Mouse (Mus musculus) spleen, adult 2 months (tissue): ENCODE data around the gene Ulk2. TPM values are rescaled to one million over a fixed set of nuclear protein-coding genes. Genes with fewer than 3 reads are reported as not detected.
"Not testable (repeated sequence)": the region's sequence is repeated elsewhere in the genome, so short reads cannot be mapped to it uniquely, and the experiment has no call there.

Source experiments
- DNase-seq, 2 experiments: peaks; one replicate each; pipeline versions ENCODE4 v3.0.0 to v3.0.0-alpha.2; 2012 to 2021; ENCODE audit warnings: low spot score in 2 of 2, low read depth in 1 of 2
- H3K27ac ChIP-seq: fragments of 200-500 bp; 2 replicates; pipeline ENCODE4 v1.5.1; 2012; ENCODE audit warnings: low read length, inconsistent platforms; ENCODE audit not compliant: insufficient read depth
- H3K27me3 ChIP-seq: fragments of 200-500 bp; 2 replicates; pipeline ENCODE4 v1.6.1; 2012; ENCODE audit warnings: mild to moderate bottlenecking, moderate library complexity, low read length, inconsistent platforms; ENCODE audit not compliant: control insufficient read depth, insufficient read depth
- H3K36me3 ChIP-seq: fragments of 200-500 bp; 2 replicates; pipeline ENCODE4 v1.6.1; 2012; ENCODE audit warnings: mild to moderate bottlenecking, low read length, inconsistent platforms; ENCODE audit not compliant: control insufficient read depth, insufficient read depth
- H3K4me1 ChIP-seq: fragments of 200-500 bp; 2 replicates; pipeline ENCODE4 v1.6.1; 2011; ENCODE audit warnings: inconsistent platforms; ENCODE audit not compliant: control insufficient read depth, insufficient read depth, insufficient read length
- H3K4me3 ChIP-seq: fragments of 200-500 bp; 2 replicates; pipeline ENCODE4 v1.5.1; 2011; ENCODE audit warnings: mild to moderate bottlenecking, inconsistent platforms; ENCODE audit not compliant: insufficient read depth, insufficient read length; ENCODE audit errors: extremely low read depth
- CTCF ChIP-seq: fragments of 200-500 bp; IDR thresholded peaks from 2 replicates; pipeline ENCODE4 v1.5.1; 2011; ENCODE audit warnings: mild to moderate bottlenecking, inconsistent platforms; ENCODE audit not compliant: insufficient read depth, insufficient read length, insufficient replicate concordance; ENCODE audit errors: extremely low read depth
- POLR2A ChIP-seq: fragments of 200-500 bp; IDR thresholded peaks from 2 replicates; pipeline ENCODE4 v1.6.1; 2011; ENCODE audit warnings: low read depth, low read length, inconsistent platforms
- WGBS: fragments of 180-500 bp; shearing (Covaris S2); methylation state at CpG from one replicate; pipeline ENCODE4 v1.1.7; 2018; 5-methylcytosine and 5-hydroxymethylcytosine counted together
- polyA plus RNA-seq: library from polyadenylated mRNA; depleted of rRNA; stranded (reverse); fragments of >200 nt; gene quantifications from 2 replicates; pipeline ENCODE4 v1.2.3, GENCODE M21; 2012

Gene Ulk2
- polyA plus RNA-seq, 1 experiment = 36.1 TPM

DNA sequence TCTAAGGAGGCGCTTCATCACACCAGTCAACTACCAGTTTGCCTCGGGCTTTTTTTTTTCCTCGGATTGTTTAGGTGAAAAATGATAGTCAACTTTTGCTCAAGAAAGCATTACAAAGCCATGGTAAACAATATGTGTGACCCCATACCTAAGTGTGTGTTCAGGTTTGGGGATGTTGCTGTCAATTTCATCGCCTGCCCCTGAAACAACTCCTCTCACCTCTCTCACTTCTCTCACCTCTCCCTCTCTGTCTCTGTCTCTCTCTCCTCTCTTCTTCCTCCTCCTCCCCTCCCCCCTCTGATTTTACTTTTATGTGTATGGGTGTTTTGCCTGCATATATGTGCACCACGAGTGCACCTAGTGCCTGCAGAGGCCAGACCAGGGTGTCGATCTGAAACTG lies 666 bp upstream of the Ulk2 start:
- Histone ChIP-seq H3K36me3 (no peaks in the 10 kb centered on the region), H3K27ac (0 out of 2 replicates have a peak overlapping the region, but pooled peaks have one; percentile 92), H3K27me3 (no peaks in the 10 kb centered on the region), H3K4me1 (no peaks in the 10 kb centered on the region; the same call in 1 of the 2 replicates), H3K4me3 (peak overlapping the region; percentile 96; the same call in 1 of the 2 replicates)
- 36% methylated on average over 6 of the region's 6 CpGs for WGBS
- no peak for DNase-seq
- no peak for TF ChIP-seq POLR2A
- TF ChIP-seq CTCF = no peak

GRCm38 (mm10) chr11:61854211-61854987 lies 474 bp downstream of the Ulk2 start:
- H3K27ac ChIP-seq = peak overlapping the region; percentile 92
- no peaks in the 10 kb centered on the region for H3K27me3 ChIP-seq
- TF ChIP-seq CTCF (peak; percentile 29; the same call in 1 of the 2 replicates), POLR2A (peak; percentile 60)
- peak overlapping the region; percentile 96 for H3K4me3 ChIP-seq
- DNase-seq = peak; percentile 69 to 82
- WGBS = under 1% methylated on average over 87 of the region's 87 CpGs
- H3K36me3 ChIP-seq = no peaks in the 10 kb centered on the region
- no peaks in the 10 kb centered on the region; the same call in 1 of the 2 replicates for H3K4me1 ChIP-seq

DNA sequence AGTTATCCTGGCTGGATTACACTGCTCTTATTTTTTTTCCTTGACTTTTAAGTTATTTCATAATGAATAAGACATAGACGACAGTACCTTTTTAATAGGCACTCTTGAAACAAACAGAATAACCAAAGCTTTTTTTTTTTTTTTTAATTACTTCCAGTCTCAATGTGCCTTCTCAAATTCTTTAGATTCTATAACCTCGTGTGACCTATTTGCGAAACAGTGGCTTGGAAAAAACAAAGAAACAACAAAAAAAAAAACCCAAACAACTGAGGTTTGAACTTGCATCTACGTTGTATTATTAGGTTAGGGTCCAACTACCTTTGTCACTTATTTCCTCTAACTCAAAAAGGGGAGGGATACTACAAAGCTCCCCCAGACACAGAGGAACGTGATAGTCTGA lies 1.2 kb downstream of the Ulk2 start:
- Histone ChIP-seq H3K4me3 (peak overlapping the region; percentile 96), H3K36me3 (no peaks in the 10 kb centered on the region), H3K27me3 (no peaks in the 10 kb centered on the region), H3K27ac (peak overlapping the region; percentile 34; the same call in 1 of the 2 replicates), H3K4me1 (no peaks in the 10 kb centered on the region; the same call in 1 of the 2 replicates)
- 16% methylated on average over 5 of the region's 5 CpGs for WGBS
- TF ChIP-seq POLR2A = no peak
- no peak for TF ChIP-seq CTCF
- no peak for DNase-seq

- no peak for TF ChIP-seq POLR2A
- TF ChIP-seq CTCF = no peak
- H3K27ac ChIP-seq = no peak overlapping the region
- H3K27me3 ChIP-seq = no peaks in the 10 kb centered on the region
Observed at GRCm38 (mm10) chr11:61852916-61853315, 2.0 kb downstream of the Ulk2 start.

DNA sequence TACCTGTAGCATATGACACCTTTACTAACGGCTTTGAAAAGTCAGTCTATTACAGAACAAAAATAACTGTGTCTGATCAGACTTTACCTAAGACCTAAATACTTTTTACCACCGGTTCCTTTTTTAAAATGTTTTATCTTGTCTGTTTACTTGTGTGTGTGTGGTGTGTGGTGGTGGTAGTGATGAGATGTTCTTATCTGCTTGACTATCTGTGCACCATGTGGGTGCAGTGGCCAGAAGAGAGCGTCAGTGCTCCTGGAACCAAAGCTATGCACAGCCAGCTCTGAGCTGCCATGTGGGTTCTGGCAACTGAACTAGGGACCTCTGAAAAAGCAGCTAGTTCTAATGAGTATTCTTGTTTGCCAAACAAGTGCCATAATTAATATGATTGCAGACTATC lies 3.7 kb downstream of the Ulk2 start:
- WGBS = 71% methylated on average over 3 of the region's 3 CpGs
- Histone ChIP-seq H3K4me1 (no peaks in the 10 kb centered on the region; the same call in 1 of the 2 replicates), H3K27me3 (no peaks in the 10 kb centered on the region), H3K4me3 (no peak overlapping the region), H3K27ac (no peak overlapping the region), H3K36me3 (no peaks in the 10 kb centered on the region)
- DNase-seq = peak in 1 of 2 experiments; percentile 14
- TF ChIP-seq CTCF (no peak), POLR2A (no peak)

More at GRCm38 (mm10) chr11:61852916-61853315, 2.0 kb downstream of the Ulk2 start:
- Histone ChIP-seq H3K36me3 (no peaks in the 10 kb centered on the region), H3K4me1 (no peaks in the 10 kb centered on the region; the same call in 1 of the 2 replicates), H3K4me3 (no peak overlapping the region)
- no peak for DNase-seq

- H3K36me3 ChIP-seq, H3K27me3 ChIP-seq, H3K4me3 ChIP-seq, H3K27ac ChIP-seq, DNase-seq, H3K4me1 ChIP-seq: not testable (repeated sequence)
- 82% methylated on average over 3 of the region's 3 CpGs for WGBS
Observed at GRCm38 (mm10) chr11:61840663-61841062, 14.2 kb downstream of the Ulk2 start.

DNA sequence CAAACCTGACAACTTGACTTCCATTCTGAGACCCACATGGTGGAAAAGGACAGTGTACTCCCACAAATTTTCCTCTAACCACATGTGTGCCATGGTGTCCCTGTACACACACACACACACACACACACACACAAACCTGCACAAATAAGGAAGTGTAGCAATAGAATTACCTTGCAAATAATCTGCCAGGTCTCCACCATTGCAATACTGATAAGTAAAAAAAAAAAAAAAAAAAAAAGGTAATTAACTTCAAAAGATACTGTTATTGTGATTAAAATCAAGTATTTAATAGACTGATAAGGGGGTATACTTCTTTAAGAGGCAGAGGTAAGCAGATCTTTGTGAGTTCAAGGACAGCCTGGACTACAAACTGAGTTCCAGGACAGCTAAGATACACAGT lies 14.9 kb downstream of the Ulk2 start:
- DNase-seq = no peak
- H3K27ac ChIP-seq = no peak overlapping the region
- H3K4me1 ChIP-seq = peaks cover 2% of the 10 kb centered on the region; the same call in 1 of the 2 replicates
- no peak for TF ChIP-seq POLR2A
- no peak for TF ChIP-seq CTCF
- H3K4me3 ChIP-seq = no peak overlapping the region
- peaks cover 2% of the 10 kb centered on the region; the same call in 1 of the 2 replicates for H3K36me3 ChIP-seq
- no peaks in the 10 kb centered on the region for H3K27me3 ChIP-seq
